Mouse (Mus musculus): ENCODE measurements around the gene Ccdc85a.

DNA sequence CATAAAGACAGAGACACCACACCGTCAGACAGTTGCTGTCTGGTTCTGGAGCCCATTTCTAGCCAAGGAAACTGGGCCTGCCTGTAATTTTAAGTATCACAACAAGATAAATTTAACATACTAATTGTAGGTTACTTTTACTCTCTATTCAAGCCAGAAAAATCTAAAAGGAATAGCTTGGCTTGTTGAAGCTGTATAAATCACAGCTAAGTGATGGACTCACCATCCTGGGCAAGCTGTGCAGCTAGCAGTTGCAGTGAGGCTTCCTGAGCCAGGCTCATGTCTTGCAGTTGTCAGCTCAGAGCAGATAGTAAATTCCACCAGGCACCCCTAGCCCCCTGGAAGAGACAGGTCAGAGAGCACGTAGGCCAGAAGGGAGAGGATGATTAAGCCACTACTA is 50.8 kb downstream of the Ccdc85a start:
- TF ChIP-seq CTCF (IDR thresholded peaks at IDR 0.05; ENCODE audit: control insufficient read depth, insufficient read depth, insufficient read length) (no peak), MYOD1 (IDR thresholded peaks at IDR 0.05; ENCODE audit: control insufficient read depth, insufficient read length, low read depth) (no peak), MYOG (IDR thresholded peaks at IDR 0.05; ENCODE audit: control insufficient read depth, extremely low read depth, insufficient read length) (no peak), USF1 (IDR thresholded peaks at IDR 0.05; ENCODE audit: low read depth) (no peak), MAX (IDR thresholded peaks at IDR 0.05) (no peak), CEBPB (IDR thresholded peaks at IDR 0.05; ENCODE audit: low read depth) (no peak)

Data from C2C12 (cell line).